Mouse (Mus musculus) hindbrain, postnatal 0 days (tissue): ENCODE data around the gene Snrnp27. TPM values are rescaled to one million over a fixed set of nuclear protein-coding genes. Genes with fewer than 3 reads are reported as not detected.

Experiments
- ATAC-seq: fragments of 200-750 bp; cut with Nextera tagmentation; 2 replicates; pipeline ENCODE4 v1.8.0; 2017; ENCODE audit warnings: mild to moderate bottlenecking, moderate TSS enrichment, moderate library complexity
- DNase-seq: peaks from one replicate; pipeline ENCODE4 v3.0.0-alpha.2; 2015; ENCODE audit warnings: low spot score
- H3K27ac ChIP-seq: fragments of 300-500 bp; sonication (generic); 2 replicates; pipeline ENCODE4 v1.5.1; 2014; ENCODE audit warnings: mild to moderate bottlenecking
- H3K27me3 ChIP-seq: fragments of 300-500 bp; sonication (generic); 2 replicates; pipeline ENCODE4 v1.6.1; 2014; ENCODE audit warnings: low read length, mixed read lengths; ENCODE audit not compliant: insufficient read depth
- H3K36me3 ChIP-seq: fragments of 300-500 bp; sonication (generic); 2 replicates; pipeline ENCODE4 v1.6.1; 2014; ENCODE audit warnings: low read length, mixed read lengths; ENCODE audit not compliant: insufficient read depth
- H3K4me1 ChIP-seq: fragments of 300-500 bp; sonication (generic); 2 replicates; pipeline ENCODE4 v1.6.1; 2014; ENCODE audit warnings: antibody characterized with exemption, low read length, mixed read lengths; ENCODE audit not compliant: insufficient read depth
- H3K4me2 ChIP-seq: fragments of 300-500 bp; sonication (generic); 2 replicates; pipeline ENCODE4 v1.6.1; 2014; ENCODE audit warnings: low read depth, mild to moderate bottlenecking, low read length, moderate library complexity, mixed read lengths
- H3K4me3 ChIP-seq: fragments of 300-500 bp; sonication (generic); 2 replicates; pipeline ENCODE4 v1.5.1; 2014; ENCODE audit warnings: low read length
- H3K9ac ChIP-seq: fragments of 300-500 bp; sonication (generic); replicated peaks from 2 replicates; pipeline ENCODE4 v1.6.1; 2014; ENCODE audit warnings: mild to moderate bottlenecking, low read length, moderate library complexity, mixed read lengths
- H3K9me3 ChIP-seq: fragments of 300-500 bp; sonication (generic); 2 replicates; pipeline ENCODE4 v1.6.1; 2016; ENCODE audit warnings: low read length, mixed read lengths
- CTCF ChIP-seq: IDR thresholded peaks from 2 replicates; pipeline ENCODE4 v1.5.1; 2016; ENCODE audit warnings: antibody characterized with exemption, control low read depth, low read depth
- WGBS: fragments of 180-500 bp; shearing (Covaris S2); extraction: QIAGEN DNeasy Blood & Tissue Kit; methylation state at CpG from one replicate; pipeline ENCODE4 v1.1.7; 2014; 5-methylcytosine and 5-hydroxymethylcytosine counted together
- polyA plus RNA-seq: library from polyadenylated mRNA; unstranded; fragments of >200 nt; fragmentation: Nextera tagmentation; extraction: Ambion mirVana; gene quantifications from 2 replicates; pipeline ENCODE4 v1.2.1, GENCODE M21; 2015
- total RNA-seq: library from RNA; depleted of rRNA; stranded (reverse); fragments of >200 nt; gene quantifications from 2 replicates; pipeline ENCODE4 v1.2.3, GENCODE M21; 2014

Gene Snrnp27
- total and polyA plus RNA-seq, 2 experiments from 2014 or later = 21.6 to 107 TPM

DNA sequence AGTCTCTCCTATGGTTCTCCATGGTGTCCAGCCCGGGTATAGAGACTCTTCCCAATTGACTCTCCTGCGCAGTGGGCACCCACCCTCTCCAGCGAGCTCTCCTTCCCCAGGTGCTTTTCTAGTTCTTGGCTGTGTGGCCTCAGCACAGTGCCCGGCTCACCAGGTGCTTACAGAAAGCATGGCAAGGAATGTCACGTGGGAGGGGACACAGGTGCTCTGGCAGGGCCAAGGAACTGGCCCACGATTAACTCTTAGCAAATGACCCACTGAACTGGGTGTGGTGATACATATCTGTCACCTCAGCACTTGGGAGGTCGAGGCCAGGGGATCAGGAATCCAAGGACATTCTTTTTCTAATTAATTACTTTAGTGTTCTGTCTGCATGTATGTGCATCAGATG is 38.2 kb downstream of the Snrnp27 start:
- 78% methylated on average over 7 of the region's 7 CpGs for WGBS
- no peak for TF ChIP-seq CTCF
- H3K27ac ChIP-seq = no peak overlapping the region

DNA sequence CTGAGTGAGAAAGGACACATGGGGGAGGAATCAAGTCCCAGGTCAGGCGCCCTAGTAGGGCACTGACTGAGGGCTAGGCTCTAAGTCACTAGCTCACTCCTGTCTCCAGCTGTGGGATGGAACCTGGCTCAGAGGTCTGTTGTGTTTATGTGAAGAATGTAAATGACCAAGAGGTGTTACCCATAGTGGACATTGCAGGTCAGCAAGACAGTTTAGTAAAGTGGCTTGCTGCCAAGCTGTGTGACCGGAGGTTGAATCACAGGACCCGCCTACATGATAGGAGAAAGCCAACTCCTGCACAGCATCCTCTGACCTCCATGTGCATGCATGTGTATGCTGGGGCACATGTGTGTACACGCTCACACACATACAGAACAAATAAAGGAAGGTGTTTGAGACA is 38.8 kb downstream of the Snrnp27 start:
- H3K27me3 ChIP-seq = no peaks in the 10 kb centered on the region
- no peak overlapping the region for H3K9ac ChIP-seq
- no peak for ATAC-seq
- no peak overlapping the region for H3K27ac ChIP-seq
- 80% methylated on average over 4 of the region's 4 CpGs for WGBS
- H3K4me1 ChIP-seq = no peaks in the 10 kb centered on the region
- no peak for DNase-seq
- peaks cover 24% of the 10 kb centered on the region for H3K36me3 ChIP-seq
- H3K4me2 ChIP-seq = no peak overlapping the region
- no peak for TF ChIP-seq CTCF
- no peaks in the 10 kb centered on the region for H3K9me3 ChIP-seq
- H3K4me3 ChIP-seq = no peak overlapping the region

More for the DNA sequence above, 38.2 kb downstream of the Snrnp27 start:
- Histone ChIP-seq H3K4me2 (no peak overlapping the region), H3K4me1 (no peaks in the 10 kb centered on the region), H3K36me3 (peaks cover 30% of the 10 kb centered on the region), H3K27me3 (no peaks in the 10 kb centered on the region), H3K9me3 (no peaks in the 10 kb centered on the region), H3K9ac (no peak overlapping the region), H3K4me3 (no peak overlapping the region)
- ATAC-seq (no peak), DNase-seq (no peak)

DNA sequence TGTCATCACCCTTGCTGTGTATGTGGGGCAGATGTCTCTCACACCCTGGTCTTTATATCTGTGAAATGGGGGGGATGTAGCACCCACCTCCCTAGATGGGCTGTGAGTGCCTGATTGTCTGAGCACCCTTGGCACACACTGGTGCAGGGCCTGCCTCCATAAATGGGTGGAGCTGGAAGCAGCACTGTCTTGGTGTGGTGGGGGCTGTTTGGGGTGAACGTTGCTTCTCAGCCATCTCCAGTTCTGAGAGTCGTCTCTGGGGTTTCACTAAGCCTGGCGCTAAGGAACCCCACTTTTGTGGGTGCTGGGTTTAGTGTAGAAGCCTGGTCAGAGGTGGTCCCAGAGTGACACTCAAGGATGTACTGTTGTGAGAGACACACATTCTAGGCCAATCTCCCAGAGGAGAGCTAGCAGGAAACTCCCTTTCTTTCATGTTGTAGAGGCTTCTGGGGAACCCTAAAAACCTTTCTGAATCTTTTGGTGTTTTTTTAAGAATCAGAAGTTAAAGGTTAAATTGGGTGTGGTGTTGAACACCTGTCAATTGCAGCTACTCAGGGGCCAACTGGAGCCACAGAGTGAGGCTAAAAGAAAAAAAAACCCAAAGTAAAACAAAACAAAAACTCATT is 39.4 kb downstream of the Snrnp27 start:
- Histone ChIP-seq H3K4me1 (no peaks in the 10 kb centered on the region), H3K9me3 (no peaks in the 10 kb centered on the region), H3K9ac (no peak overlapping the region), H3K36me3 (peaks cover 18% of the 10 kb centered on the region), H3K4me2 (no peak overlapping the region), H3K27me3 (no peaks in the 10 kb centered on the region), H3K4me3 (no peak overlapping the region), H3K27ac (no peak overlapping the region)
- no peak for TF ChIP-seq CTCF
- no peak for ATAC-seq
- 86% methylated on average over 3 of the region's 3 CpGs for WGBS
- no peak for DNase-seq

DNA sequence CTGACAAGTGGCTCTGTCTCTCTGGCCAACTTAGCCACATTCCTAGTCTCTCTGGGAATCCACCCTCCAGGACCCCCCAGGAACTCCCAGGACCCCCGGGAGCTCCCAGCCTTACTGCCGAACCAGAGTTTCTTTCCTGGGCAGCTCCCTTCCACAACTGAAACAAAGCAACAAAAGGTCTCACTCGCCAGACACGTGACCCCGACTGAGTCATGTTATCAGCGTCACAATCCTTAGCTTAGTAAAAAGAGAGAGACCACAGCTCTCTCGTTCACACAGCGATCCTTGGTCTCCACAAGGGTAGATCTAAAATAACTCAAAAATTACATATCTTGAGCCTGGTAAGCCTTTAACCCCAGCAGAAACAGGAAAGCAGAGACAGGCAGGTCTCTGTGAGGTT is 42.6 kb downstream of the Snrnp27 start:
- DNase-seq = no peak
- no peaks in the 10 kb centered on the region for H3K36me3 ChIP-seq
- no peak for ATAC-seq
- no peak overlapping the region for H3K9ac ChIP-seq
- H3K27me3 ChIP-seq = no peaks in the 10 kb centered on the region
- H3K4me1 ChIP-seq = no peaks in the 10 kb centered on the region
- no peak for TF ChIP-seq CTCF
- no peak overlapping the region for H3K4me2 ChIP-seq
- H3K9me3 ChIP-seq = no peaks in the 10 kb centered on the region
- no peak overlapping the region for H3K27ac ChIP-seq
- H3K4me3 ChIP-seq = no peak overlapping the region
- WGBS = 60% methylated on average over 8 of the region's 8 CpGs

DNA sequence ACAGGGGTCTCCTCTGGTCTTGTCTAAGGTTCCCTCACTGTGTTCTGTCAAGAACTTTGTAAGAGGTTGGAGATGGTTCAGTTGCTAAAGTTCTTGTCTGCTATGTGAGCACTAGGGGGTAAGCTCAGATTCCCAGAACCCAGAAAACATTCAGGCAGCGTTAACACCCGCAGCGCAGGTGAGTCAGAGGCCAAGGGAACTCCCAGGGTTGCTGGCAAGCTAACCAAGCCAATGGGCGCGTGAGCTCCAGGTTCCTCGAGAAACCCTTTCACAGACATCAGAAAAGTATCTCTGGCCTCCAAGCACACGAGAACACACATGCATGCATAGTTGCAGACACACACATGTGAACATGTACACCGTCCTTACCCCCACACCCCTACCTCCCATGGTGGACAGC is 43.5 kb downstream of the Snrnp27 start:
- TF ChIP-seq CTCF = no peak
- H3K27ac ChIP-seq = no peak overlapping the region
- H3K4me3 ChIP-seq = no peak overlapping the region
- H3K4me2 ChIP-seq = no peak overlapping the region
- DNase-seq (no peak), ATAC-seq (no peak)
- no peaks in the 10 kb centered on the region for H3K9me3 ChIP-seq
- no peaks in the 10 kb centered on the region for H3K36me3 ChIP-seq
- H3K27me3 ChIP-seq = no peaks in the 10 kb centered on the region
- 86% methylated on average over 8 of the region's 8 CpGs for WGBS
- no peaks in the 10 kb centered on the region for H3K4me1 ChIP-seq
- H3K9ac ChIP-seq = no peak overlapping the region

DNA sequence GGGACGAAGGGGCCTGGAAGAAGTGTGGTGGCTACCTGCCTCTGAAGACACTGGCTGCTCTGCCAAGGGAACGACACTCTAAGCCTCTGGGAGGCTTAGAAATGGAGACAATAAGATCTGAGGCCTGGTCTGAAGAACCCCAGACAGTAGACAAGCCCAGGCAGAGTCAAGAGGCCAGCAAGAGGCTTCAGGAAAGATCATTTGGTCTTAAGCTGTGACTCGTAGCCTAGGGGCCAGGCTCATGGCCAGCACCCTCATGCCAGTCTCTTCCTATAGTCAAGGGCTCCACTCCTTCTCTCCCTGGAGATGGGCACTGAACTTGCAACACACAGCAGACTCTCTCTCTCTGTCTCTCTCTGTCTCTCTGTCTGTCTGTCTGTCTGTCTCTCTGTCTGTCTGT is 44.2 kb downstream of the Snrnp27 start:
- Histone ChIP-seq H3K36me3 (no peaks in the 10 kb centered on the region), H3K9me3 (no peaks in the 10 kb centered on the region), H3K4me2 (no peak overlapping the region), H3K27me3 (no peaks in the 10 kb centered on the region), H3K4me3 (no peak overlapping the region), H3K9ac (no peak overlapping the region), H3K4me1 (no peaks in the 10 kb centered on the region), H3K27ac (no peak overlapping the region)
- ATAC-seq = no peak
- TF ChIP-seq CTCF = no peak
- WGBS = 77% methylated on average over 3 of the region's 3 CpGs
- no peak for DNase-seq
